Mouse (Mus musculus) CH12.LX (cell line): ENCODE results near the gene Lca5l.

Experiments
- EP300 ChIP-seq: IDR thresholded peaks from 2 replicates; pipeline ENCODE4 v1.6.1; 2011; ENCODE audit warnings: low read length, improper control_type of control experiment
- RAD21 ChIP-seq: IDR thresholded peaks from 2 replicates; pipeline ENCODE4 v1.6.1; 2011; ENCODE audit warnings: low read depth, mild to moderate bottlenecking, low read length, improper control_type of control experiment, moderate library complexity
- UBTF ChIP-seq: IDR thresholded peaks from 2 replicates; pipeline ENCODE4 v1.6.1; 2012; ENCODE audit warnings: low read depth, mild to moderate bottlenecking, inconsistent platforms, low read length, improper control_type of control experiment, moderate library complexity

DNA sequence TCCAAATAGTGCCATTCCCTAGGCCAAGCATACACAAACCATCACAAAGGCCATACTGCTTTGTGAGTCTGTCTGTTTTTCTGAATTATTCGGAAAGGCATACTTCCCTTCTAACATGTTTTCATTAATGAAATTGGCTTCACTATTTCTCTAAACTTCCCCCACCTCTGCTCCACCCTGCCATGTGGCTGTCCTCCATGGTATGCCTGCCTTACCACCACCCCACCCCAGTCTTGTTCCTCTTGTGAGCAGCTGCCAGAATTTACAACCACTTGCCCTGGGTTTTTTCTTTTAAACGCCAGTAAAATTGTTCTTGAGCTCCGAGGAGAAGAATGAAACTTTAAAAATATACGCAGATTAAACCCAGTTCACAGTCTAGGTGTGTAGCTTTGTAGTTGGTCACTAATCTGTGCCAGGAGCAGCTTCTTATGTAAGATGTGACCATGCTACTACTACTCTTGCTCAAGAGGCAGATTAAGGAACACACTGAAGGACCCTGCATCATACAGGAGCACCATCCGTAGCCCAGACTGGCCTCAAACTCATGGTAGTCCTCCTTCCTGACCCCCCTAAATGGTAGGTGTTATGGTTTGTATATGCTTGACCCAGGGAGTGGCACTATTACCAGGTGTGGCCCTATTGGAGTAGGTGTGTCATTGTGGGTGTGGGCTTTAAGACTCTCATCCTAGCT is 81.3 kb downstream of the Lca5l start:
- no peak for TF ChIP-seq UBTF
- TF ChIP-seq EP300 = no peak
- TF ChIP-seq RAD21 = no peak
